Mouse (Mus musculus): ENCODE data around the gene Lrrc25.

- TF ChIP-seq CTCF (IDR thresholded peaks at IDR 0.05; ENCODE audit: low read depth) (no peak), EP300 (IDR thresholded peaks at IDR 0.05; ENCODE audit: low read depth) (0 out of 2 replicates have a peak, but pooled peaks have one; percentile 47)
These were observed 33.4 kb downstream of the Lrrc25 start for GRCm38 (mm10) chr8:70649324-70649723.
